Comparison of ENCODE assay signal across 8 mouse cellular contexts in genomic region chr4:138454571-138455140, GRCm38 (mm10). TPM values are rescaled to one million over a fixed set of nuclear protein-coding genes. Genes with fewer than 3 reads are reported as not detected.
DNase-seq lines count a peak whose midpoint lies in the region; ATAC-seq and TF ChIP-seq lines count a peak whose summit lies in the region.

No protein-coding gene starts in this region.

- no peaks in the 10 kb centered on the region for H3K9me3 ChIP-seq in limb, embryonic 15.5 days

- DNase-seq in urinary bladder, postnatal 4 days (ENCODE audit: low spot score in 2 of 2) = peak; percentile 54 to 77
- DNase-seq in urinary bladder, postnatal 10 days (ENCODE audit: low spot score) = no peak
- peak; percentile 51 for DNase-seq in embryo, embryonic 11.5 days (ENCODE audit: low read depth, low spot score)
- DNase-seq in heart, adult 9 months (ENCODE audit: low spot score in 2 of 2) = peak; percentile 56 to 57
- peak; percentile 80 for DNase-seq in kidney, adult 2 months
- DNase-seq in natural killer cell, adult 2 months (ENCODE audit: low spot score in 2 of 2) = peak; percentile 41 to 47
- peak; percentile 42 to 58 for DNase-seq in thymus, postnatal 36 days

- peaks cover 25% of the 10 kb centered on the region for H3K4me1 ChIP-seq in kidney, adult 2 months (ENCODE audit: control insufficient read depth, insufficient read depth, low read length)
- peaks cover 27% of the 10 kb centered on the region for H3K4me1 ChIP-seq in limb, embryonic 15.5 days

- peak overlapping the region; percentile 99 for H3K4me3 ChIP-seq in kidney, adult 2 months (ENCODE audit: insufficient read depth, low read depth, low read length)
- H3K4me3 ChIP-seq in limb, embryonic 15.5 days = peak overlapping the region; percentile 77

- TF ChIP-seq CTCF in kidney, adult 2 months (conservative IDR thresholded peaks at IDR 0.05; ENCODE audit: insufficient read depth, insufficient read length, low read depth, low read length) = no peak

- no peaks in the 10 kb centered on the region for H3K27me3 ChIP-seq in kidney, adult 2 months (replicated peaks; ENCODE audit: control insufficient read depth, insufficient read depth, low read length)
- H3K27me3 ChIP-seq in limb, embryonic 15.5 days = peaks cover 78% of the 10 kb centered on the region

- peak overlapping the region; percentile 99 for H3K27ac ChIP-seq in kidney, adult 2 months (ENCODE audit: insufficient read depth, low read depth, low read length)
- H3K27ac ChIP-seq in limb, embryonic 15.5 days = peak overlapping the region; percentile 62

- no peaks in the 10 kb centered on the region for H3K36me3 ChIP-seq in kidney, adult 2 months (ENCODE audit: control insufficient read depth, insufficient read depth, low read length)
- H3K36me3 ChIP-seq in limb, embryonic 15.5 days = no peaks in the 10 kb centered on the region

- peak overlapping the region; percentile 96 for H3K4me2 ChIP-seq in limb, embryonic 15.5 days

- peak; percentile 8; the same call in 1 of the 2 replicates for ATAC-seq in limb, embryonic 15.5 days (ENCODE audit: insufficient number of reproducible peaks, low FRiP score, low TSS enrichment, low read depth)

- peak overlapping the region; percentile 73 for H3K9ac ChIP-seq in limb, embryonic 15.5 days

- under 1% methylated on average over 72 of the region's 78 CpGs for WGBS in kidney, adult 2 months
- whole genome bisulfite sequencing in limb, embryonic 15.5 days = 0% methylated on average over 59 of the region's 78 CpGs

- TF ChIP-seq POLR2A in kidney, adult 2 months (IDR thresholded peaks at IDR 0.05; ENCODE audit: low read depth, low read length) = no peak

RNA-seq across cellular contexts. Expression of gene Camk2n1, which starts 0.5 kb away (rescaled TPM):
- 39.6 and 40.1 TPM in 2 replicates for polyA plus RNA-seq in kidney, adult 2 months (2012; rRNA removed)
- 1.7 and 2.2 TPM in 2 replicates for polyA plus RNA-seq in limb, embryonic 15.5 days (2015; fragmentation: Nextera tagmentation; extraction: Ambion mirVana)

RNA-seq across cellular contexts. Expression of gene Mul1, which starts 20.2 kb away (rescaled TPM):
- 31.3 and 31.8 TPM in 2 replicates for polyA plus RNA-seq in kidney, adult 2 months (2012; rRNA removed)
- polyA plus RNA-seq in limb, embryonic 15.5 days (2015; fragmentation: Nextera tagmentation; extraction: Ambion mirVana) = 16.8 and 17.7 TPM in 2 replicates

RNA-seq across cellular contexts. Expression of gene Fam43b, which starts 58.3 kb away (rescaled TPM):
- not detected in 2 replicates for polyA plus RNA-seq in kidney, adult 2 months (2012; rRNA removed)
- 0.09 and 0.12 TPM in 2 replicates for polyA plus RNA-seq in limb, embryonic 15.5 days (2015; fragmentation: Nextera tagmentation; extraction: Ambion mirVana)

Comparison
In these comparisons a context has a peak if more than half of its experiments do, and no peak if none do; other contexts are left out.
1. RNA of gene Camk2n1, which starts 0.5 kb away (polyA plus RNA-seq): 39.6 to 40.1 TPM in kidney, adult 2 months; 1.7 to 2.2 TPM in limb, embryonic 15.5 days; every median in the first group is over 10 times any median in the second.